Mouse (Mus musculus) R1 (cell line): ENCODE measurements at regions not wholly inside any gene's neighbourhood (a gene's known extent, or its start where the extent isn't known, plus 50 kb on each side); places are given as distances from the start of the nearest gene placed in this dataset.
A peak's percentile ranks its signal among the peaks of the same experiment; 100 is the strongest.

Source experiments
- DNase-seq: peaks from one replicate; pipeline ENCODE4 v3.0.0-alpha.2; 2018; ENCODE audit warnings: low read depth, low spot score

- no peak for DNase-seq
Observed at GRCm38 (mm10) chr3:58310390-58310789, 104.1 kb upstream of the Tsc22d2 start.

DNA sequence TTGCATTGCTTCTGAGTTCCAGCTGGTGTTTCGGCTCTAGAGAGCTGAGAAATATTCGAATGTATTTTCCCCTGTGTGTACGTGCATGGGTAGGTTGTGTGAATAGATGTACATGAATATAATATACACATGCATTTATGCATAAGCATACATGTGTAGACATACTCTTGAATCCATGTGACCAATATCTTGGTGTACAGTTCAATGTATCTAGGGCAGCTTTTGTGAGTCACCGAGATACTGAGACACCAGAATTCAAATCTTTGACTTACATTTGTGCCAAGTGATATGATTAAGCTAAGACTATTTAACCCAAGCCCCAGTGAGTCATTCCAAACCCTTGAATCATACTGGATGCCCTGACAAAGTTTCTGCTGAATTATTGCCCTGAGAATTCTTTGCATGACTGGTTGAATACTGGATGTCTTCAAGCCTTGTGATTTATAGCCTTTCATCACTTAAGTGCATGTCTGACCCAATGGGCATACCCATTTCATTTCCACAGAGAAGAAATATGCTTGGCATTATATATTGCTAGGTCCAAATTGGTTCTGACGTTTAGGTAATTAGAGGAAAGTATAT, 103.3 kb upstream of the Tsc22d2 start:
- DNase-seq, result no peak

- no peak for DNase-seq
Observed at GRCm38 (mm10) chr3:58312623-58313022, 101.9 kb upstream of the Tsc22d2 start.

DNA sequence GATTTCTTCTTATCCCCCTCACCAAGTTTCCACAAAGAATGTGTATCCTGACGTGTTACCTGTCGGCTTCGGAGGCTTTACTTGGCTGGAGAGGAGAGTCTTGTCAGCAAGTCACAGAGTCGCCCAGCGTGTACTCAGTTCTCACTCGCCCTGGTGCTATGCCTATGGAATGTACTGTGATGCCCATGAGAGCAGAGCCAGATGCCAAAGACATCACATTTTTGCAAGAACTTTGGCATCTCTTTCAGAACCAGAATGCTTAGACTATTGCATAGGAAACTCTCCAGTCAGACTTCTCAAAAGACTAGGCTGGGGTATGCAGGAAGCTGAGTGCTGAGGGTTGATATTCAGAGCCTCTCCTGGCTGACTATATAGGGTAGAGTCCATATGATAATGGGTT, 99.3 kb upstream of the Tsc22d2 start:
- DNase-seq, result no peak

GRCm38 (mm10) chr3:58317240-58317639, 97.3 kb upstream of the Tsc22d2 start:
- DNase-seq, result no peak

DNA sequence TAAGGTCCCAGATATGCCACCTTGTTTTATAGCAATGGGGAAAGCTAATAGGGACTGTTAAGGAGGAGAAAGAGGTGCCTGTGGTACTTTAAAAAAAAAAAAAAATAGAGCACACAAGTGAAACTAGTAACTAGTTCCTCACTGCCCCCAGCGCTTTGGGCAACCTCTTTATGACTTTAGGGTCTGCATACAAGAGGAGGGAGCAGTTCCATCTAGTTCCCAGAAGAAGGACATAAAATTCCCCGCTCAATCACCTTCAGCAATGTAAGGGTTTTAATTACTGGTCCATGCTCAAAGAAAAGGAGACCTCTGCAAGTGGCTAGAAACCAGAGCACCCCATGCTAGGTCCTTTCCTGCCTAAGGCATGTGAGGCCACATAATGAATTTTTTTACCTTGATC, 95.8 kb upstream of the Tsc22d2 start:
- no peak for DNase-seq

DNA sequence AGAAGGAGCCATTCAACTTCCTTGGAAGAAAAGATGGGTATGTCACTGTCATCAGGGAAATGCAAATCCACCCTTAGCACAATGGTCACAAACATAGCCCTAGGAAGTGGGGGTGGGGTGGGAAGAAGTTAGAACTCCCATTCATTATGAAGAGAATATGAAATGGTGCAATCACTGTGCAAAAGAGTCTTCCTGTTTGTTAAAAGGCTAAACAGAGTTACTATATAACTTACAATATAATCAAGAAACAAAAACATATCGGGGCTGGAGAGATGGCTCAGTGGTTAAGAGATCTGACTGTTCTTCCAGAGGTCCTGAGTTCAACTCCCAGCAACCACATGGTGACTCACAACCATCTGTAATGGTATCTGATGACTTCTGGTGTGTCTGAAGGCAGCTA, 95.1 kb upstream of the Tsc22d2 start:
- no peak for DNase-seq

DNA sequence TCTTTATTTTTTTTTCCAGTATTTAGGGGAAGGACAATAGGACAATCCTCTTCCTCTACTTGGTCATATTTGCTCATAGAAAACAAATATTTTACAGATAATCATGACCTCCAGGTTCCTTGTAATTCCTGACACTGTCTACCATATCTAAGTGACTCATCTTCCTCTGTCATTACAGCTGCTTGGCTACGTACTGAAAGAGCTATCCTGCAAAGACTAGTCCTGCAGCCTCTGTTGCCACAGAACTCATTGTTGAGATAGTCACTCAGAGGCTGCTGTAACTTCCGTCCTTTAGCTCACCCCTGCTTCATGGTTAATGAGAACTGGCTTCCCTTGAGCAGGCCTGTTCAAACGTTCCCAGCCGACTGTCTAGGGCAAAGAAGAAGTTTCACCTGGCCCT, 93.7 kb upstream of the Tsc22d2 start:
- DNase-seq, result no peak

DNA sequence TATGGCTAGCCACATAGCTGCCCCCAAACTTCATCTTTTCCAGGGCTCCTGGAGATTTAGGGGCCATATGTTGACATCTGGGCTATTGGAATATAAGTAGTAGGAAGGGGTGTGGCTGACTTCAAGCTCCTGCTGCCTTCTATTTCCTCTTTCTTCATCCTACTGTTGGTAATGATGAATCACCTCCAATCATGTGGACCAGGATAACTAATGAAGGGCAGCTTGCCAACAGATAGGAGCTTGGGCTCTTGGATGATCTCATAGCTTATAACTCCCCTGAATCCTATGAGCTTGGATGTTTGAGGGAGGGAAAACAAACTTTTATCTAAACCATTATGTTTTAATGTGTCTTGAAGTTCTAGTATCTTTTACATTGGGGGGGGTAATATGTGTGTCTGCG, 92.2 kb upstream of the Tsc22d2 start:
- no peak for DNase-seq

DNA sequence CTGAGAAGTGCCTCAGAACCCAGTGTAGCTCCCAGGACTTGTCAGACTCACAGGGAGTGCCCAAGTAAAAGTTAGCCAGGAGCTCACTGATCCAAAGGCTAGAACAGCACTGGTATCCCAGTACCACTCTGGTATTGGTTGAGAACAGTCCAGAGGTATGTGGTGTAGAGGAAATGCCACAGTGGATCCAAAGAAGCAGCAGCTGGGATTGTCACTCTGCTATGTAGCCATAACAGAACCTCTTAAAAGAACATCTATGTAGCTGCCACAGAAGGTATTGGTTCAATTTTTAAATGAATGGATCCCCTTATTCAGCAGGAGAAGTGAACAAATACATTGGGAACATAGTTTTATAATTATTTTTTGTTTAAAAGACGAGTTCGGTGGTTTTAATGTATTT, 86.8 kb upstream of the Tsc22d2 start:
- DNase-seq, result no peak

- no peak for DNase-seq
Observed at GRCm38 (mm10) chr3:58330186-58330585, 84.3 kb upstream of the Tsc22d2 start.

- no peak for DNase-seq
Observed at GRCm38 (mm10) chr3:58333997-58334396, 80.5 kb upstream of the Tsc22d2 start.

GRCm38 (mm10) chr3:58335277-58335676, 79.2 kb upstream of the Tsc22d2 start:
- no peak for DNase-seq

GRCm38 (mm10) chr3:58336135-58336534, 78.4 kb upstream of the Tsc22d2 start:
- peak; percentile 29 for DNase-seq

DNA sequence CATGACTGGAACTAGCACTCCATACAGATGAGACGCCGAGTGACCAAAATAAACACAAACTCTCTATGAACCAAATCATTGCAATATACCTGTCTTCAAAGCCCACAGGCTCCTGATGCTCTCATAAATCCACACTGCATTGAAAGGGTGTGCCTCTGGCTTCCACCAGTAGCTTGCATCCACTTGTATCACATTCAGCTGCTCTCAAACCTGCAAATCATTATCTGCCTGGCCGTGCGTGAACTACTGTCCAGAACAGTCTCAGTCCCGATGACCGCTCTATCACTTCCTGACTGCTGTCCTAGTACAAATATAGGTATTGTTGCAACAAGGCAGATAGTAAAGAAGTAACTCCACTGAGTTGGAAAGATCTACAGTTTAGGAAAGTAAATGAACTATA, 77.9 kb upstream of the Tsc22d2 start:
- no peak for DNase-seq

GRCm38 (mm10) chr3:58338976-58339375, 75.5 kb upstream of the Tsc22d2 start:
- no peak for DNase-seq

GRCm38 (mm10) chr3:58342096-58342495, 72.4 kb upstream of the Tsc22d2 start:
- DNase-seq, result no peak

- DNase-seq, result no peak
Observed at GRCm38 (mm10) chr3:58362563-58362962, 52.0 kb upstream of the Tsc22d2 start.

DNA sequence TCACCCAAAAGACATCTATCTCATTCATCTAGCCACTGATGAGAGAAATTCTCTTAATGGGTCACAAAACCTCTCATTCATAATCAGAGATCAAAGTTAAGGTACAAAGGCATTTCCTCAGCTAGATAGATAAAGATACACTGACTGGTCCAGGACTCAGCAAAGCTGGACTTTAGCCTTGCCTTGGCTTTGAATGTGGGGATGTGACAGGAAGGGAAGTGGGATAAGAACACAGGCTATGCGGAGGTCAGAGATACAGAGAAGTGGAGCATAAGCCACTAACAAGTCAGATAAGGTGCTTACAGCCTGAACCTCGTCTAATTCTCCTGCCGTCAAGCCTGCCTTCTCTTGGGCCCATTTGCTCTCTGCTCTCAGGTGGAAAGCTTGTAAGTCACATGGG, 50.0 kb upstream of the Tsc22d2 start:
- DNase-seq, result no peak
